Mouse (Mus musculus): ENCODE data around the gene Afmid. TPM values are rescaled to one million over a fixed set of nuclear protein-coding genes. Genes with fewer than 3 reads are reported as not detected.

Gene Afmid
- 18.5 and 19.2 TPM in 2 replicates for polyA plus RNA-seq (2012; rRNA removed)

- H3K27me3 ChIP-seq (ENCODE audit: control insufficient read depth, insufficient read depth, low read length): no peaks in the 10 kb centered on the region
- TF ChIP-seq CTCF (IDR thresholded peaks at IDR 0.05; ENCODE audit: extremely low read depth, insufficient read depth, insufficient read length, insufficient replicate concordance): no peak
- TF ChIP-seq POLR2A (IDR thresholded peaks at IDR 0.05; ENCODE audit: low read depth, low read length): no peak
- DNase-seq (ENCODE audit: low read depth in 1 of 2, low spot score in 2 of 2): peak; percentile 29 to 41
Measured at GRCm38 (mm10) chr11:117825333-117826101, at the start of gene Afmid, which contains the start of gene Tk1. Gene Afmid (plus strand): TSS chr11:117825924. Gene Tk1 (minus strand): TSS chr11:117826092.

DNA sequence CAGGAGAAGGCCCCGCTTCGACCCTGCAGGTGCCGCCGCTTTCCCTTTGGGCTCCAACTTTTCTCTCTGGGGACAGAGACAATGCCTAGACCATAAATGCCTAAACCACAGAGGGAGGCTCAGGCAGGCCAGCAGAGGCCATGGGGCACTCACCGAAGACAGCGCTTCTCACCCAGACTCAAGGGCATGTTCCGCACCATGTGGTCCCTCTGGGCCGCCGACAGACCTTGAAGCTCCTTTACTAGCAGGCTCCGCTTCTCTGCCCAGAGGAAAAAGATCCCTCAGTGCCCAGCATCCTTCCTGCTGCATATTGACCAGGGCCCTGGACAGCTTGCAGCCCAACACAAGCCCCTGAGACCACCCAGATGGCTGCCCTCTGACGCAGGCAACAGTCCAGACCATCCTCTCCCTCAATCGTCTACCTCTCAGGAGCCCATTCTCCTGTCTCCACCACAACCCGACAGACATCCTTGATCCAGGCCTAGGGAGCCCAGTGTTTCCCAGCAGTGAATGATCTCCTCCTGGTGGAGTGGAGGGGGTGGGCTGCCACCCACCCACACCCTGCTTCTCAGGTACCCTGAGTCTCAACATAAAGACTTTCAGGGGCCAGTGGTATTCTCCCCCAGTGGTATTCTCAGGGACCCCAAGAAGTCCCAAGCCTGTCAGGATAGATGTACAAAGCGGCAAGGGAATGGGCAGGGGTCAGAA, 49.5 kb upstream of the Afmid start:
- no peak for DNase-seq (ENCODE audit: low read depth in 1 of 2, low spot score in 2 of 2)
- H3K27me3 ChIP-seq (ENCODE audit: control insufficient read depth, insufficient read depth, low read length): no peaks in the 10 kb centered on the region
- no peak overlapping the region for H3K4me3 ChIP-seq (ENCODE audit: extremely low read depth, insufficient read depth, insufficient read length)
- TF ChIP-seq CTCF (IDR thresholded peaks at IDR 0.05; ENCODE audit: extremely low read depth, insufficient read depth, insufficient read length, insufficient replicate concordance) (no peak), POLR2A (IDR thresholded peaks at IDR 0.05; ENCODE audit: low read depth, low read length) (no peak)
- 68% methylated on average over 14 of the region's 14 CpGs for WGBS
- peaks cover 48% of the 10 kb centered on the region for H3K36me3 ChIP-seq (ENCODE audit: control insufficient read depth, insufficient read depth, low read length)
- 0 out of 2 replicates have a peak overlapping the region, but pooled peaks have one; percentile 5 for H3K27ac ChIP-seq (ENCODE audit: insufficient read depth, low read length)
- H3K4me1 ChIP-seq (ENCODE audit: control insufficient read depth, insufficient read depth, insufficient read length): peaks cover 18% of the 10 kb centered on the region; the same call in 1 of the 2 replicates

More at GRCm38 (mm10) chr11:117825333-117826101, at the start of gene Afmid, which contains the start of gene Tk1:
- H3K36me3 ChIP-seq (ENCODE audit: control insufficient read depth, insufficient read depth, low read length): peaks cover 6% of the 10 kb centered on the region
- WGBS: 2% methylated on average over 34 of the region's 34 CpGs
- H3K27ac ChIP-seq (ENCODE audit: insufficient read depth, low read length): peak within 1 kb of the TSS; percentile 94
- H3K4me3 ChIP-seq (ENCODE audit: extremely low read depth, insufficient read depth, insufficient read length): peak within 1 kb of the TSS; percentile 38
- peaks cover 27% of the 10 kb centered on the region; the same call in 1 of the 2 replicates for H3K4me1 ChIP-seq (ENCODE audit: control insufficient read depth, insufficient read depth, insufficient read length)

GRCm38 (mm10) chr11:117777111-117777510, 48.6 kb upstream of the Afmid start:
- Histone ChIP-seq H3K27ac (ENCODE audit: insufficient read depth, low read length) (peak overlapping the region; percentile 82), H3K36me3 (ENCODE audit: control insufficient read depth, insufficient read depth, low read length) (peaks cover 44% of the 10 kb centered on the region), H3K4me1 (ENCODE audit: control insufficient read depth, insufficient read depth, insufficient read length) (peaks cover 18% of the 10 kb centered on the region; the same call in 1 of the 2 replicates), H3K4me3 (ENCODE audit: extremely low read depth, insufficient read depth, insufficient read length) (no peak overlapping the region), H3K27me3 (ENCODE audit: control insufficient read depth, insufficient read depth, low read length) (no peaks in the 10 kb centered on the region)
- WGBS: 45% methylated on average over 5 of the region's 5 CpGs
- no peak for TF ChIP-seq POLR2A (IDR thresholded peaks at IDR 0.05; ENCODE audit: low read depth, low read length)
- TF ChIP-seq CTCF (IDR thresholded peaks at IDR 0.05; ENCODE audit: extremely low read depth, insufficient read depth, insufficient read length, insufficient replicate concordance): no peak
- no peak for DNase-seq (ENCODE audit: low read depth in 1 of 2, low spot score in 2 of 2)

DNA sequence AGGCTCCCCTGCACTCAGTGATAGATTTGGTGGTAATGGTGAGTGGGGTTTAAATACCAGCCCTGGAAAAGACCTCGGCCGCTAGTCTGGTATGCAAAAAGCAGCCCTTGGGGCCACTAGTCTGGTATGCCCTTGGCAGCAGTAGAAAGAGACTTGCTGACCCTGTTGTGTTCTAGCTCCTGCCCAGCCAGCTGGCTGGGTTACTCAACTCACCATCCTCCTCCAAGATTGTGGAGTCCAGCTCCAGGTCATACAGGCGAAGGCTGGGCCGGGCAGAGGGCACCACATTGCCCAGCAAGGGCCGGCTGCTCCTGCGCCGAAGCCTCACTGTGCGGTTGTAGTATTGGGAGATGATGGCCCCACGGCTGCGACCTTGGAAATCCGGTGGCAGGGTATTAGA, 47.7 kb upstream of the Afmid start:
- no peak for TF ChIP-seq POLR2A (IDR thresholded peaks at IDR 0.05; ENCODE audit: low read depth, low read length)
- TF ChIP-seq CTCF (IDR thresholded peaks at IDR 0.05; ENCODE audit: extremely low read depth, insufficient read depth, insufficient read length, insufficient replicate concordance): no peak
- 94% methylated on average over 11 of the region's 11 CpGs for WGBS
- peaks cover 38% of the 10 kb centered on the region for H3K36me3 ChIP-seq (ENCODE audit: control insufficient read depth, insufficient read depth, low read length)
- H3K27ac ChIP-seq (ENCODE audit: insufficient read depth, low read length): peak overlapping the region; percentile 82
- peaks cover 18% of the 10 kb centered on the region; the same call in 1 of the 2 replicates for H3K4me1 ChIP-seq (ENCODE audit: control insufficient read depth, insufficient read depth, insufficient read length)
- no peak overlapping the region for H3K4me3 ChIP-seq (ENCODE audit: extremely low read depth, insufficient read depth, insufficient read length)
- no peaks in the 10 kb centered on the region for H3K27me3 ChIP-seq (ENCODE audit: control insufficient read depth, insufficient read depth, low read length)
- no peak for DNase-seq (ENCODE audit: low read depth in 1 of 2, low spot score in 2 of 2)

DNA sequence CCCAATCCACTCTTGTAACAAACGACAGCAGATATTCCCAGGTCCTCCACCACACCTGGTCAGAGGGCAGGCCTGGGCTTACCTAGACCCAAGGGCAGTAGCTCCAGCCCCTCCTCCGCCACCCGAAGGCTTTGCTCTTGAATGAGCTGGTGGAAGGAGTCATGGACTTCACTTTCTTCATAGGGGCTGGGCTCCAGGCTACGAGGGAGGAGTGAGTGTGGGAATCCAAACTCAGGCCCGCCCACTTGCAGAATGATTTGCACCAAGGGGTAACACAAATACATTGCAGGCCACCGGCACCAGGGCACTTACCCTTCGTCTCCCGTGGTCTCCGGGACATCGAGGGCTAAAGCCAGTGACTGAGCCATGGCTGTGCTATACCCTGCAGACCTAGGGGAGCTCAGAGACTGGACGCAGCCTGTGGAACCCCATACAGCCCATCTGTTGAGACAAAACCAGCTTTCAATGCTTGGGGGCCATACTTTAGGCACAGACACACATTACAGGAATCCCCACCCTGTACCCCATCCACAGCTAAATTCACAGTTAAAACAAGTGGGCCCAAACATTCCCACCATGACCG, 46.8 kb upstream of the Afmid start:
- no peak for TF ChIP-seq CTCF (IDR thresholded peaks at IDR 0.05; ENCODE audit: extremely low read depth, insufficient read depth, insufficient read length, insufficient replicate concordance)
- no peak for TF ChIP-seq POLR2A (IDR thresholded peaks at IDR 0.05; ENCODE audit: low read depth, low read length)
- no peak for DNase-seq (ENCODE audit: low read depth in 1 of 2, low spot score in 2 of 2)
- 27% methylated on average over 12 of the region's 12 CpGs for WGBS
- H3K4me3 ChIP-seq (ENCODE audit: extremely low read depth, insufficient read depth, insufficient read length): peak overlapping the region; percentile 86
- no peaks in the 10 kb centered on the region for H3K27me3 ChIP-seq (ENCODE audit: control insufficient read depth, insufficient read depth, low read length)
- peaks cover 31% of the 10 kb centered on the region for H3K36me3 ChIP-seq (ENCODE audit: control insufficient read depth, insufficient read depth, low read length)
- H3K27ac ChIP-seq (ENCODE audit: insufficient read depth, low read length): peak overlapping the region; percentile 99
- H3K4me1 ChIP-seq (ENCODE audit: control insufficient read depth, insufficient read depth, insufficient read length): peaks cover 18% of the 10 kb centered on the region; the same call in 1 of the 2 replicates

DNA sequence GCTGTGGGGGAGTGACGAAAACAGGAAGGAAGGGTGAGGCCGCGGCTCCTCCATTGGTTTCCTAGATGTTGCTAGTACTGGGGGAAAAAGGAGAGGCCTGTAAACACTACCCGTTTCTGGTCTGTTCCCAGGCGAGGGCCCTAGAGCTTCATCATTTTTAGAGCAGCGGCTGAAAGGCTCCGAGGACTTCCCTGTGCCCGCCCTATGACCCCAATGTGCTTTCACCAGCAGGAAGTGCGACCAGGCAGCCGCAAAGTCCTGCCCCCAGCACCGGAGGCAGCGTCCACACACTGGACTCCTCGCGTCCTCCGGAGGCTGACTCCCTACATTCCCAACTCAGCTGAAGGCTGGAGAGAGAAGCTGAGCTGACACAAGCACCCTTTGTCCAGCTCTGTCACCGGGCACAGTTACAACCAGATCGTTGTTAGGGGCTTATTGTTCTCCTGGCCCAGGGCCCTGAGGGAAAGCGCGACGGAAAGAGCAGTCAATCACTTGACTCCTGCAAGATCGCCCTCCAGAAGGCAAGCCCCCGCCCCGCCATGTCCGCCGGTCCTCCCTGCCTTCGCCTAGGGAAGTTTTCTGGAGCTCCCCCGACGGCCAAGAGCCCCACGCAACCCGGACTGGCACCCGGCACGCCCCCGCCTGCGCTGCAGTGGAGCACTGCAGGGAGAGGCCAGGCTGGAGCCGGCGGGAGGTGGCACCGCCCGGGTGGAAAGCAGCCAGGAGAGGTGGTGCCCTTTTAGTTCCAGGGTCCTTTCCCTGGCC, 46.1 kb upstream of the Afmid start:
- peaks cover 27% of the 10 kb centered on the region for H3K36me3 ChIP-seq (ENCODE audit: control insufficient read depth, insufficient read depth, low read length)
- H3K27me3 ChIP-seq (ENCODE audit: control insufficient read depth, insufficient read depth, low read length): no peaks in the 10 kb centered on the region
- TF ChIP-seq CTCF (IDR thresholded peaks at IDR 0.05; ENCODE audit: extremely low read depth, insufficient read depth, insufficient read length, insufficient replicate concordance): no peak
- TF ChIP-seq POLR2A (IDR thresholded peaks at IDR 0.05; ENCODE audit: low read depth, low read length): peak; percentile 70
- peak overlapping the region; percentile 86 for H3K4me3 ChIP-seq (ENCODE audit: extremely low read depth, insufficient read depth, insufficient read length)
- peak overlapping the region; percentile 99 for H3K27ac ChIP-seq (ENCODE audit: insufficient read depth, low read length)
- DNase-seq (ENCODE audit: low read depth in 1 of 2, low spot score in 2 of 2): peak in 1 of 2 experiments; percentile 71
- WGBS: under 1% methylated on average over 38 of the region's 38 CpGs
- peaks cover 18% of the 10 kb centered on the region; the same call in 1 of the 2 replicates for H3K4me1 ChIP-seq (ENCODE audit: control insufficient read depth, insufficient read depth, insufficient read length)
